Comparison of ENCODE assay signal across 11 mouse cellular contexts in genomic region chr13:40855266-40855665, GRCm38 (mm10). TPM values are rescaled to one million over a fixed set of nuclear protein-coding genes. Genes with fewer than 3 reads are reported as not detected.
DNase-seq lines count a peak whose midpoint lies in the region; ATAC-seq and TF ChIP-seq lines count a peak whose summit lies in the region.
"Had no signal": no experiment of that assay in that cellular context is flagged by ENCODE, and none has a peak within 500 bp of the region (broad histone marks: within the 10 kb centered on the region; RNA-seq: fewer than 3 reads in every experiment).

No protein-coding gene starts in this region.

- TF ChIP-seq EP300 in stomach, postnatal 0 days (optimal IDR thresholded peaks at IDR 0.05) = no peak

- no peak for TF ChIP-seq CTCF in stomach, postnatal 0 days (IDR thresholded peaks at IDR 0.05; ENCODE audit: low read depth)

- 67% methylated on average over 6 of the region's 6 CpGs for WGBS in heart, embryonic 12.5 days
- 80% methylated on average over 6 of the region's 6 CpGs for WGBS in neural tube, embryonic 15.5 days
- WGBS in stomach, postnatal 0 days = 74% methylated on average over 6 of the region's 6 CpGs

- no peaks in the 10 kb centered on the region for H3K36me3 ChIP-seq in heart, embryonic 12.5 days
- no peaks in the 10 kb centered on the region for H3K36me3 ChIP-seq in neural tube, embryonic 15.5 days
- H3K36me3 ChIP-seq in stomach, postnatal 0 days (ENCODE audit: control insufficient read depth, insufficient read depth, low read length) = no peaks in the 10 kb centered on the region

- no peak overlapping the region for H3K9ac ChIP-seq in heart, embryonic 12.5 days
- H3K9ac ChIP-seq in neural tube, embryonic 15.5 days (replicated peaks) = no peak overlapping the region
- H3K9ac ChIP-seq in stomach, postnatal 0 days (ENCODE audit: low read length) = no peak overlapping the region

- peak overlapping the region; percentile 58; the same call in 1 of the 2 replicates for H3K27ac ChIP-seq in heart, embryonic 12.5 days (ENCODE audit: poor library complexity, severe bottlenecking)
- no peak overlapping the region for H3K27ac ChIP-seq in neural tube, embryonic 15.5 days (replicated peaks)
- H3K27ac ChIP-seq in stomach, postnatal 0 days (replicated peaks) = no peak overlapping the region

- no peak for ATAC-seq in heart, embryonic 12.5 days (ENCODE audit: insufficient number of reproducible peaks, low FRiP score)
- ATAC-seq in neural tube, embryonic 15.5 days (ENCODE audit: low FRiP score) = no peak
- no peak for ATAC-seq in stomach, postnatal 0 days (ENCODE audit: low FRiP score, low TSS enrichment)
- ATAC-seq: inflammation-experienced regulatory T-cells, adult 6 months had no signal

- peaks cover 20% of the 10 kb centered on the region for H3K4me1 ChIP-seq in heart, embryonic 12.5 days (replicated peaks)
- H3K4me1 ChIP-seq in neural tube, embryonic 15.5 days = peaks cover 13% of the 10 kb centered on the region
- 0 out of 2 replicates have a peak, but pooled peaks cover 3% of the 10 kb centered on the region for H3K4me1 ChIP-seq in stomach, postnatal 0 days (replicated peaks; ENCODE audit: control insufficient read depth, insufficient read depth)

- no peak for DNase-seq in heart, postnatal 4 days
- no peak for DNase-seq in neural tube, embryonic 10.5 days (ENCODE audit: extremely low spot score, low spot score)
- DNase-seq in kidney, postnatal 36 days = peak; percentile 43 to 62
- DNase-seq in stomach, postnatal 0 days (ENCODE audit: low spot score) = no peak
- DNase-seq in adipocyte (ENCODE audit: low spot score) = no peak
- DNase-seq in spleen, postnatal 36 days (ENCODE audit: low spot score in 2 of 2) = no peak
- DNase-seq: right cerebral cortex, postnatal 14 days; thymus, adult 18-20 months had no signal

- no peaks in the 10 kb centered on the region for H3K27me3 ChIP-seq in heart, embryonic 12.5 days (replicated peaks)
- H3K27me3 ChIP-seq in neural tube, embryonic 15.5 days (replicated peaks) = 0 out of 2 replicates have a peak, but pooled peaks cover 2% of the 10 kb centered on the region
- H3K27me3 ChIP-seq in stomach, postnatal 0 days (ENCODE audit: control insufficient read depth, insufficient read depth, low read length) = no peaks in the 10 kb centered on the region

- H3K4me3 ChIP-seq in heart, embryonic 12.5 days = peak overlapping the region; percentile 25
- H3K4me3 ChIP-seq in neural tube, embryonic 15.5 days (replicated peaks) = no peak overlapping the region
- no peak overlapping the region for H3K4me3 ChIP-seq in stomach, postnatal 0 days (ENCODE audit: low read depth, low read length)

- H3K4me2 ChIP-seq in heart, embryonic 12.5 days = peak overlapping the region; percentile 72
- peak overlapping the region; percentile 63; the same call in 1 of the 2 replicates for H3K4me2 ChIP-seq in neural tube, embryonic 15.5 days
- H3K4me2 ChIP-seq in stomach, postnatal 0 days (replicated peaks; ENCODE audit: low read depth) = peak overlapping the region; percentile 65; the same call in 1 of the 2 replicates

- no peaks in the 10 kb centered on the region for H3K9me3 ChIP-seq in heart, embryonic 12.5 days (replicated peaks)
- H3K9me3 ChIP-seq in neural tube, embryonic 15.5 days (replicated peaks) = no peaks in the 10 kb centered on the region
- no peaks in the 10 kb centered on the region for H3K9me3 ChIP-seq in stomach, postnatal 0 days (ENCODE audit: control insufficient read depth, low read length)

RNA-seq across cellular contexts. Expression of gene Gcnt2, which starts 4.3 kb away (rescaled TPM):
- 3.7 and 3.9 TPM in 2 replicates for polyA plus RNA-seq in heart, embryonic 12.5 days (2016; fragmentation: Nextera tagmentation; extraction: Ambion mirVana)
- 10 to 100 TPM; 12.7 to 14.5 TPM for total RNA-seq in heart, postnatal 4 days (2021)
- 5.6 and 6.2 TPM in 2 replicates for polyA plus RNA-seq in neural tube, embryonic 15.5 days (2015; fragmentation: Nextera tagmentation; extraction: Ambion mirVana)
- 5.7 and 6.4 TPM in 2 replicates for polyA plus RNA-seq in stomach, postnatal 0 days (2015; fragmentation: Nextera tagmentation; extraction: Ambion mirVana)

Comparison
In these comparisons a context has a peak if more than half of its experiments do, and no peak if none do; other contexts are left out.
1. DNase-seq: peak in kidney, postnatal 36 days (2 of 2); none in heart, postnatal 4 days (single experiment), neural tube, embryonic 10.5 days (single experiment), stomach, postnatal 0 days (single experiment), adipocyte (single experiment) and spleen, postnatal 36 days (0 of 2).
2. Peak in every context shown above with its lines, with median percentiles within 50 percentile points of each other: H3K4me2 ChIP-seq.